Mouse (Mus musculus): ENCODE measurements around the gene Ccr5.
"Not testable (repeated sequence)": the region's sequence is repeated elsewhere in the genome, so short reads cannot be mapped to it uniquely, and the experiment has no call there.

Ccr5 gene

DNA sequence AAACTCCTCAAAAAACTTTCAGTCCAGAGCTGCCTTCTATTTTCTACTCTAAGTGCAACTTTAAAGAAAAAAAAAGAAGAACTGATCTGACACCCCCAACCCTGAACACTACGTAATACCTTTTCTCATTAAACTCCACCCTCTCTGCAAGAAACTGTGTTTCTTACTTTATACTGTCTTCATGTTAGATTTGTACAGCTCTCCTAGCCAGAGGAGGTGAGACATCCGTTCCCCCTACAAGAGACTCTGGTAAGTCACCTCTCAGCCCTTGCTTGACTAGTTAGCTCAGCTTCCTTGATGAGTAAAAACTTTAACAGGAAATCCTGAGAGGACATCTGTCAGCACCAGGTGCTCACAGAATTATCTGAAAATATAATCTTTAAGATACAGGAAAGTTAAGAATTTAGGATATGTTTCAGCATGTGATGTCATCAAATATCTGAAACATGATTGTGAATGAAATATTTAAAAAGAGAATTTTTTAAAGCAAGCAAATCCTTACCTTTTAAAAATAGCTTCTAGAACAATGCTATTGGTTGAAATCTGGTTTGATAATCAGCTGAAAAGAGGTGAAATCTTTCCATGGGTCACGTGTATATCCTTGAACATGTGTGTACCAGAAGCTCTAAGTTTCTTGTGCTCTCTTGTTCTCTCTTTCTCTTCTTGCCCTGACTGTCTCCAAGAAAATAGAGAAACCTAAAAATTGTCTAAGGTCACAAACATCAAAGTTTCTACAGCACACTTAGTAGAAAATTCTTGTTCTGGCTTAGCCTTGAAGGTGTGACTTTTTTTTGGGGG, at the start of gene Ccr5:
Gene Ccr5, plus strand, starts transcription at position 157 of the 798 bp plus-strand sequence.
- no peak for DNase-seq (ENCODE audit: low read depth, low spot score)

DNA sequence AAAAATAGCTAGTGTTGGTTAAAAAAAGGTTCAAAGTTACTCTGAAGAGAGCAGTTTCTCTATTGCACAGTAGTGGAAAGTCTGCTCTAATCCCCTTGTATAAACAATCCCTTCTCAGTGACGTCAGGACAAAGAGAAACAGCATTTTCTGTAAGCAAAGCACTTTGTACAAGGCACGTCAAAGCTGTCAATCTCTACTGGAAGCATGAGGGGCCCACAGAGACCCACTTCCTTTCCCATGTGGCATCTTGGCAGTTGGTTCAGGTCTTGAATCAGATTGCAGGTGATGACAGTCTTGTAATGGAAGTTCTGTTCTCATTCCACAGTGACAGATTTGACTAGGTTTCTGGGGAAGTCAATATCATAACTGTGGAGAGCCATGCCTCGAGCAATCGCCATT, 41.5 kb upstream of the Ccr5 start:
- DNase-seq (ENCODE audit: low read depth, low spot score): no peak

DNA sequence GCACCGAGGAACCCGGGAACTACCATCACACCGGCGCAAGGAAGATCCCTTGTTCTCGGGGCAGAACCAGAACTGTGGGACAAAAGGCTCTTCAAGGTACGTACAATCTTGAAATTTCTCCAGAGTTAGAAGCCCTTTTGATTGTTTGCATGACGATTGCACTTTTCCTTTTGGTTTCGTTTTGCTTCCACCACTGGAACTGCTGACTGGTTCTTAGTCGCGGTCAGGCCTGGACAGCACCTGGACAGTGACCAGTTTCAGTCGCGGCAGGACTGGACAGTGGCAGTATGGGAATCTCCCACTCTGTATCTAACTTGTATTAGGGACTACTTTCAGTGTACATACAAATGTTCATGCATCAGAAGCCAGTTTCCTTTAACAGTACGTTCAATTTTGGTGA, 40.9 kb upstream of the Ccr5 start:
- not testable (repeated sequence) for DNase-seq (ENCODE audit: low read depth, low spot score)

- no peak for DNase-seq (ENCODE audit: low read depth, low spot score)
These were observed 30.9 kb upstream of the Ccr5 start for GRCm38 (mm10) chr9:124090441-124090840.

DNA sequence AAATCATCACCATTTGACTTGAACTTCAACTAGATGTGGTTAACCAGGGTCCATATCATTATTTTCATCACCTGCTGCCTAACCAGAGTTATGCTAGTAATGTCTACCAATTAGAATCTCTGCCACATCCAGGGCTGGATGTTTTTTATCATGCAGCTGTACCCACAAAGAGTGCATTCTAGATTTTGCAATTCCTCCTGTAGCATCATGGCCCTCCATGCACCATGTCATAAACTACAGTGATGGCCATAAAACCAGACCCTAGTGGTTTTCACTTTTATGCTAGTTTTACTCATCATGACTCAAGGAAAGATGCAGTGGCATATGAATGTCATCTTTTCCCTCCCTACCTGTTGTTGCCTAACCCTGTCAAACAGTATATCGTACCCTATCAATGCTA, 22.2 kb upstream of the Ccr5 start:
- DNase-seq (ENCODE audit: low read depth, low spot score): no peak

DNA sequence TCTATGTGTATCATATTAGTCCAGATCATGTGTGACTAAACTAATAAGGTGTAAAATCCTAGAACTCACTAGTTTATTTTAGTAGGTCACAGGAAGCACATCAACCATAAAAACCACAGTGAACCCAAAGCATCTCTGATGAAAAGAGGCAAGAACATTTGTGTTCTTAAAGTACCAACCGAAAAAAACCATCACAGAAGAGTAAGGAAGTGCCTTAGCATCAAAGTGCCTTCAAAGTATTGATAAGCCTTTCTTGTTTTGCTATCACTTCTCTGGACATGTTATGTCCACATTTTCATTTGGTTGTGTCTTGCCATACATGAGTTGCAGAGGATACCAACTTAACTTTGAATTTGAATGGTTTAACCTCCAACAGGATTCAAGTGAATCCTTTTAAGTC, 21.0 kb upstream of the Ccr5 start:
- no peak for DNase-seq (ENCODE audit: low read depth, low spot score)

DNA sequence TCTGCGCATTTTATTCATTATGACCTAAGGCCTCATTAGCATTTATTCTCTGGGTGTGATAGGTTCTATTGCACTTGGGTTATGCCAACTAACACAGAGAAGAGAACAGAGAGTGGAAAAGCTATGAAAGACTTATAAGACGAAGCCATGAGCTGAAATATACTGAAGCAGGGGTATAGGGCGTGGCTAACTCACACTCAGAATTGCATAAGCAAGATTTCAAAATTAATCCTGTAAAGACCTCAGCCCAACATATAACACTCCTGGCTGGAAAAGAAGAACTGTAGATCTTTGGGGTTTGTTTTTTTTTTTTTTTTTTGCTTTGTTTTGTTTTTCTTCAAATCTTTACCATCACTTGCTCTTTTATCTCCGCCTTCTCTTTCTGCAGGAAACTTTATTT, 19.6 kb upstream of the Ccr5 start, which contains the start of gene Ccr2:
Gene Ccr2, plus strand, starts transcription at position 228 of the 400 bp plus-strand sequence.
- DNase-seq (ENCODE audit: low read depth, low spot score): no peak

DNA sequence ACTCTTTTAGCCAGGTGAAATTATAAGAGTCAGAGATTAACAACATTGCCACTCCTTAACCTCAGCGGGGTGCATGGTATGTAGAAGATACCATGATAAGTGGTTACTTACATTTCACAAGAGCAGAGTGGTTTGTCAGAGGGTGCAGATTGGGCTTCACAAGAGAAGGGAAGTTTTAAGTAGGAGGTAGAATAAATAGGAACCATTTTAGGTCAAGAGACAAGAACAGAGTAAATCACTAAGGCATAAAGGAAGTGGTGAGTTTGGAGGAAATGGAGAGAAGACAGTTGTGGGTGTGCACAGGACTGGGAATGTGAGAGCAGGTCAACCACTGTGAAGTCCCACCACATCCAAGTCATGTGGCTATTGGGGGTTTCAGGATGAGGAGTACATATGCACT, 18.1 kb upstream of the Ccr5 start:
- DNase-seq (ENCODE audit: low read depth, low spot score): no peak

DNA sequence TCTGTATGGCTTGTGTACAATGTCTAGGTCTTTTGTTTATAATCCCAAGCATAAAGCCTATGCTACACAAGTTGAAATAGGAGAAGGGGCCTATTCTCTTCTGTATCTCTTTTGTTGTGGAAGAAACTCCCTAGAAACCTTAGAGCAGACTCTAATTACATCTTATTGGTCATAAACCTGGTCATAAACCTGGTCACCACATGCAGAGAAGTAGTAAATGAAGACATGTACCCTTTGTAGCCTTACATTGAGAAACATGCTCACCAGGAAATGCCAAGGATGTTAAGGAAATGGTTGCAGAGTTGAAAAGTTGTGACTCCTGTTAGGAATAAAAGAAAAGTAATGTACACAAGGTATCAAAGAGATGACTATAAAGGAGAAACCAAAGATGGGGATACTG, 16.1 kb upstream of the Ccr5 start:
- no peak for DNase-seq (ENCODE audit: low read depth, low spot score)

DNA sequence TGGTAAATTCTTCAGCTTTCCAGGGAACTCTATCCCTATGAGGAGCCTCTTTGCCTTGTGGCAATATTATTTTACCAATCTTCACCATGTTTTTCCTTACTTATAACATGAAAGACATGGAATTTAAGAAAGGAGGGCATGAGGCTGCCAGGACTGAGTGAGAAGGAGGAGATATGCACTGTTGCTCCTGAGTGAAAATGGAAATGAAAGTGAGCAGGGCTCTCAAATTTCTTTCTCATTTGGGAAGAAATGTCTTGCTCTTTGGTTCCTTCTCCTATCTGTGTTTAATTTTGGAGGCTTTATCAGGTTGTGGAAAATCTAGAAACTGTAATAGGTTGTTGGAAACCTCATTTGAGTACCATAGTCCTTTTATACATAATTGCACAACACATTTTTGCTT, 14.1 kb upstream of the Ccr5 start:
- no peak for DNase-seq (ENCODE audit: low read depth, low spot score)

- DNase-seq (ENCODE audit: low read depth, low spot score): no peak
These were observed 12.8 kb upstream of the Ccr5 start for GRCm38 (mm10) chr9:124108356-124109127.

GRCm38 (mm10) chr9:124111997-124112396, 9.3 kb upstream of the Ccr5 start:
- DNase-seq (ENCODE audit: low read depth, low spot score): no peak

DNA sequence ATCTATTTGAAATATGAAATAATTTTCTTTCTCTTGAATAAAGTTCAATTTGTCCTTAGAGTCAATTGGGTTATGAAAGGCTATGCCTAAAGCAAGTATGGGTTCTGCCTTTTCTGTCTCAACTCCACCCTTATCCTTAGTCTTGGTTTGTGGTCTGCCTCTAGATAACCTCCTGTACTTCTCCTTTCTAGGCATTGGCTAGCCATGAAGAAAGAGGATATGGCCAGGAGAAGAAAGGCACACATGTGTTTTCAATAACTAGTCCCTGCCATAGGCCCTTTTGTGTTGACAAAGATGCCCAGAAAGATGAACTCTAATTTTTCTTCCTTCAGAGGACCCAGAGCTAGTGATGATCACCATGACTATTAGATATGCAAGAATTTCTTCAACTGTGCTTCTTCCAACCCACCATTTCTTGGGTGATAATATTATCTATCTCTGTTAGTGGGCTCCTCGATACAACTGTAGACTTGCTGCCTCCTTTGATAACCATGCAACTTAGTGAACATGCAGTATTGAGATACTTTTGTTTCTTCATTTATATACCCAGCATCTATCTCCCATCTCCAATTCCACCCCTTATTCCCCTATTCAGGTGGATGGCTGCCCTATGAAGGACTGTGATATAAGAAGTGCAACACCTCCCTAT, 8.6 kb upstream of the Ccr5 start:
- no peak for DNase-seq (ENCODE audit: low read depth, low spot score)

DNA sequence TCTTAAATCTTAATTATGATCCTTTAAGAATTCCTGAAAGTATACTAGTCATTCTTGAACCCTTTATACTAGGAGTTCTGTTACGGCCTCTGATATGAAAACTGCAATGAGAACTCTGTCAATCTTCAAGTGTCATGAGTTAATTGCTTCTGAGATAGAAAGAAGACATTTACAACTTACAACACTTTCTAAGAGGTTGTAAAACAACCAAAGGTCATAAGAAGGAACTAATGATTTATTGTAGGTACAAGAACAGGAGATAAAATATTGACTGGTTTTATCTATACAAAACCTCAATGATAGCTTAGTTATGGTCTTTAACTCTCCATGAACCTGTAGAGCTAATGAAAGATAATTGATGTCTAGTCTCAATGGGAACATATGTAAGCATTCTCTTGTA, 7.6 kb upstream of the Ccr5 start:
- no peak for DNase-seq (ENCODE audit: low read depth, low spot score)

DNA sequence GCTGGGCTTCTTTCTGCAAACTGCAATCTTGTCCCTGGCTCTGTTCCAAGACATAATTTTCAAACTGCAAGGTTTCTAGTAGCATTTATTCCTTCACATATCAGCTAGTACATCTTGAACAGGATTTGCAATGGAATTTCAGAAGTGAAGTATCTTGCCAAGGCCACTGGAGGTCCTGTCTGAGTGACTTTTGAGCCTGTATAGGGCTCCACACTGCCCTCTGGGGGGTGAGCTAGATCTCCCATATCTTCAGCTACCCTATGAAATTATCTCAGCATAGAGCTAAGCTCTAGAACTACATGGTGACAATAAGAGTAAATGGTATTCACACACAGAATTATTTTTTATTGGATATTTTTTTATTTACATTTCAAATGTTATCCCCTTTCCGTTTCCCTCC, 2.9 kb upstream of the Ccr5 start:
- DNase-seq (ENCODE audit: low read depth, low spot score): peak; percentile 41

DNA sequence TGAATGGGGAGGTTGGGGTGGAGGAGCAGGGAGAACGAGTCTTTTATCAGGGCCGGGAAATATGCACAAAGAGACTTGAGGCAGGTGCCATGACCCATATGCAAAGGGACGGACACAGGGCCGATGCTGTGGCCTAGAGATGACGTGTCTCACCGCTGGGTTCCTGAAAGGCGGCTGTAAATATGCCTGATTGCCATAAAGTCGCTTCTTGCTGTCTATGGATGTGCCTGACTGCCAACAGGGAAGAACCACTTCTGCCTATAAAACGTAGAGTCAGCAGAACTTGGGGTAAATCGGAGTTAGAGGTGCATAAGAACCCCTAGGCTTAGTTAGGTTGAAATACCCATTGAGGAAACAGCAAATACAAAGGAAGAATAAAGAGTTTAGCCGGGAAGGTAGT, 4.2 kb downstream of the Ccr5 start:
- no peak for DNase-seq (ENCODE audit: low read depth, low spot score)

GRCm38 (mm10) chr9:124126373-124126772, 5.0 kb downstream of the Ccr5 start:
- no peak for DNase-seq (ENCODE audit: low read depth, low spot score)

DNA sequence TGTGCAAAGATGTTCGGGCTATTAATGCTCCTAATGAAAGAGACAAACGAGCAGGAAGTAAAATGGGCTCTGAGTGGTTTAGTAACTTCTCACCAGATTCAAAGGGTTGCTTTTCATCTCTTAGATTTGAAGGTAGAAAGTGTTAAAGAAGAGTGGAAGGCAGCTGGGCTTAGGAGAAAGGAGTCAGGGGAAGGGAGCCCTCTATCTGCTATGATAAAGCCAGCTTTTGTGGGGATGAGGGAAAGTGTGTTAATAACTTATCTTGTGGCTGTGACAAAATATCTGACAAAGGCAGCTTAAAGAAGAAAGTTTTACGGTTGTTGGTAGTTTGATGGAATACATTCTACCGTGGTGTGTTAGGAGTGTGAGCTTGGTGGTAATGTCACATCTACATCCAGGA, 6.1 kb downstream of the Ccr5 start:
- DNase-seq (ENCODE audit: low read depth, low spot score): no peak

GRCm38 (mm10) chr9:124128379-124128778, 7.0 kb downstream of the Ccr5 start:
- peak; percentile 39 for DNase-seq (ENCODE audit: low read depth, low spot score)

DNA sequence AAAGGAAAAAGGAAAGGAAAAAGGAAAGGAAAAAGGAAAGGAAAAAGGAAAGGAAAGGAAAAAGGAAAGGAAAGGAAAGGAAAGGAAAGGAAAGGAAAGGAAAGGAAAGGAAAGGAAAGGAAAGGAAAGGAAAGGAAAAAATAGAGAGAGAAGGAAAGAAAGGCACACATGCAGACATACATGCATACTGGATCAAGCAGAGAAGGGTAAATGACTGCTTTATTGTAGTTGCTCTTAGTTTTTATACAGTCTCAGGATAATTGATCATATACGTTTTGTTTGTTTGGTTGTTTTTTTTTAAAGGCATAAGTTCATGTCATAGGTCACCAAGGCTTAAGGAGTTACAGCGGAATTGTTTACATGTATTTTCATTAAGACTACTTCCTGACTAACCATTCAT, 11.6 kb downstream of the Ccr5 start:
- not testable (repeated sequence) for DNase-seq (ENCODE audit: low read depth, low spot score)

GRCm38 (mm10) chr9:124134919-124135318, 13.6 kb downstream of the Ccr5 start:
- not testable (repeated sequence) for DNase-seq (ENCODE audit: low read depth, low spot score)

GRCm38 (mm10) chr9:124137619-124138018, 16.3 kb downstream of the Ccr5 start:
- DNase-seq (ENCODE audit: low read depth, low spot score): no peak

Data from ES-CJ7 (cell line).